Mouse (Mus musculus): ENCODE results near the gene Psmf1. TPM values are rescaled to one million over a fixed set of nuclear protein-coding genes. Genes with fewer than 3 reads are reported as not detected.
A peak's percentile ranks its signal among the peaks of the same experiment; 100 is the strongest.

Psmf1 gene
- polyA plus RNA-seq, 1 experiment from 2014 or later: 54.2 TPM

DNA sequence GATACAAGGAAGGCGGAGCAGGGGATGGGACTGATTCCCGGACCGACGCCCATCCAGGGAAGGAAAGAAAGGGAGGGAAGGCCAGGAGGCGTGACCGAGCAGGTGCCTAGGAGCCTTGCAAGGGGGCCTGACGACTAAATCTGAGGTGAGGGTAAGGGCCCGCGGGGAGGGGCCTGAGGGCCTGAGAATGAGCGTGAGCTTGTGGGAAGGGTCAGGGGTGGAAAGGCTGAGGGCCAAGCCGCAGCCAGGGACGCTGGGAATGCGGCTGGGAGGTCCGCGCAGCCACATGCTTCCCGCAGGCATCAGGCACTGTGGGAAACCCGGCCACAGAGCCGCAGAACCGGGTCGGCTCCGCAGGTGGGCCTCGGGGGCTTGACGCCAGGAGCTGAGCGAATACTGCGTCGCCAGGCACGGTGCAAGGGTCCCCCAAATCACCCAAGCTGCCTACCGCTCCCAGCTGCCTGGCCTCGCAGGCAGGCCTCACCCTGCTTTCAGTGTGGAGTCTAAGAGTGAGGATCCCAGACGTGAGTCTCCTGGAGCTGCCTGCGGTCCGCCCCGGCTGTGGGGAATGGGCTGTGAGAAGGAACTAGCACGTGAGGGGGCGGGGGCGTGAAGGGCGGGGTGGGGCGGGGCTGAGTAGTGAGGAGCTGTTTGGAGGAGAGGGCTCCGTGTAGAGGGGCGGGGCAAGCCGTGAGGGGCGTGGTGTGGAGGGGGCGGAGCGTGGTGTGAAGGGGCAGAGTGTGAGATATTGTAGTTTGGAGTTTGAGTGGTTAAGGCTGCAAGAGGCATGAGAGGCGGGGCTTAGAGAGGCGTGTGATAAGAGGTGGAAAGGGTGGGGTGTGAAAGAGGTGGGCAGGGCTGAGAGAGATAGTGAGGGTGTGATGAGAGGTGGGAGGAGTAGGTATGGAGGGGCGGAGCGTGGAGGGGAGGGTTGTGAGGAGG is 73.7 kb downstream of the Psmf1 start:
- 43% methylated on average over 38 of the region's 48 CpGs for WGBS (ENCODE audit: insufficient replicate concordance)
- no peak for DNase-seq

DNA sequence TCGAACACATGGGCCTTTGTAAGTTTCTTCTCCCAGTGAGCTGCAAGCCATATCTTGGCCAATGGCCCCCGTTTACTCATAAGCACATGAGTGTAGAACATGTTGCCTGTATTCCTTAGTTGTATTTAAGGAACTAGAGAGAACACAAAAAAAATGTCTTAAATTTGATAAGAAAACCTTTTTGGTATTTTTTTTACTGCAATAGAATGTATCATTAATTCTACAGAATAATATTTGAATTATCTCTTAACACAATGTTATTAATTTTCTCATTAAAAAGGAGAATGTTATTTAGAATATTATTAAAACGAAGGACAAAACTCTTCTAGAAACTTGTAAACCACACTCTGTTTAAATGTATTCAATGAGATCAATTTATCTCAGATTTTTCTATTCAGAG is 75.6 kb downstream of the Psmf1 start, which contains the start of gene Rad21l:
Rad21l (minus strand) TSS at position 101 of the 400 bp plus-strand sequence.
- WGBS (ENCODE audit: insufficient replicate concordance): 52% methylated on average over 3 of the region's 3 CpGs
- no peak for ATAC-seq
- TF ChIP-seq CTCF (IDR thresholded peaks at IDR 0.05; ENCODE audit: low read depth) (no peak), EP300 (IDR thresholded peaks at IDR 0.05; ENCODE audit: low read depth) (no peak)

More for the DNA sequence above, 73.7 kb downstream of the Psmf1 start:
- ATAC-seq: peak; percentile 27
- H3K9ac ChIP-seq (replicated peaks): no peak overlapping the region
- no peaks in the 10 kb centered on the region for H3K36me3 ChIP-seq (replicated peaks; ENCODE audit: insufficient read depth, low read length)
- TF ChIP-seq EP300 (IDR thresholded peaks at IDR 0.05; ENCODE audit: low read depth): no peak
- no peak overlapping the region for H3K27ac ChIP-seq (ENCODE audit: low read depth)
- H3K4me2 ChIP-seq (ENCODE audit: low read depth, low read length): no peak overlapping the region
- H3K9me3 ChIP-seq (ENCODE audit: low read length): no peaks in the 10 kb centered on the region
- H3K27me3 ChIP-seq (ENCODE audit: insufficient read depth, low read length): 0 out of 2 replicates have a peak, but pooled peaks cover 2% of the 10 kb centered on the region
- H3K4me1 ChIP-seq (ENCODE audit: insufficient read depth): no peaks in the 10 kb centered on the region
- H3K4me3 ChIP-seq (ENCODE audit: low read depth, low read length): no peak overlapping the region

More for the DNA sequence above, 75.6 kb downstream of the Psmf1 start, which contains the start of gene Rad21l:
- H3K27me3 ChIP-seq (ENCODE audit: insufficient read depth, low read length): 0 out of 2 replicates have a peak, but pooled peaks cover 5% of the 10 kb centered on the region
- no peaks in the 10 kb centered on the region for H3K36me3 ChIP-seq (replicated peaks; ENCODE audit: insufficient read depth, low read length)
- no peak within 1 kb of the TSS for H3K27ac ChIP-seq (ENCODE audit: low read depth)
- no peak within 1 kb of the TSS for H3K9ac ChIP-seq (replicated peaks)
- H3K4me3 ChIP-seq (ENCODE audit: low read depth, low read length): no peak within 1 kb of the TSS
- H3K9me3 ChIP-seq (ENCODE audit: low read length): no peaks in the 10 kb centered on the region
- H3K4me1 ChIP-seq (ENCODE audit: insufficient read depth): no peaks in the 10 kb centered on the region
- H3K4me2 ChIP-seq (ENCODE audit: low read depth, low read length): no peak within 1 kb of the TSS
- no peak for DNase-seq

Other genes with a start within 250 kb of the Psmf1 start
- 121 and 128 TPM in 2 replicates for gene Fkbp1a, start 201.7 kb downstream of the Psmf1 start, polyA plus RNA-seq (2015; fragmentation: Nextera tagmentation; extraction: Ambion mirVana)
- gene Sdcbp2, start 171.6 kb downstream of the Psmf1 start, polyA plus RNA-seq (2015; fragmentation: Nextera tagmentation; extraction: Ambion mirVana): 0.20 TPM in 2 replicates
- gene Snph, start 111.6 kb downstream of the Psmf1 start, polyA plus RNA-seq (2015; fragmentation: Nextera tagmentation; extraction: Ambion mirVana): not detected in 2 replicates
- not detected in 2 replicates for gene Rad21l, start 75.7 kb downstream of the Psmf1 start, polyA plus RNA-seq (2015; fragmentation: Nextera tagmentation; extraction: Ambion mirVana)
- 0.07 TPM in 1 of 2 replicates, not detected in the other for gene Tmem74b, start 42.2 kb downstream of the Psmf1 start, polyA plus RNA-seq (2015; fragmentation: Nextera tagmentation; extraction: Ambion mirVana)
- 0.05 TPM in 1 of 2 replicates, not detected in the other for gene Rspo4, start 98.7 kb upstream of the Psmf1 start, polyA plus RNA-seq (2015; fragmentation: Nextera tagmentation; extraction: Ambion mirVana)
- gene Angpt4, start 167.0 kb upstream of the Psmf1 start, polyA plus RNA-seq (2015; fragmentation: Nextera tagmentation; extraction: Ambion mirVana): 0.14 and 0.26 TPM in 2 replicates
- gene Fam110a, start 236.0 kb upstream of the Psmf1 start, polyA plus RNA-seq (2015; fragmentation: Nextera tagmentation; extraction: Ambion mirVana): 6.3 and 7.3 TPM in 2 replicates

Data from liver, postnatal 0 days (tissue).